Mouse (Mus musculus) gastrocnemius, adult 8-10 months (tissue): ENCODE measurements around the gene Rps15. TPM values are rescaled to one million over a fixed set of nuclear protein-coding genes. Genes with fewer than 3 reads are reported as not detected.

Source experiments
- DNase-seq, 2 experiments: peaks; one replicate each; pipeline ENCODE4 v3.0.0; 2022; ENCODE audit warnings: low spot score in 2 of 2
- microRNA-seq: library from miRNA; unstranded; fragments of <30 nt; microRNA quantifications from one replicate; pipeline ENCODE4 v1.2.0, GENCODE M21; 2022
- total RNA-seq, 4 experiments: library from RNA; stranded (reverse); gene quantifications; 2 replicates each; pipeline ENCODE4 v1.2.4; 2022

Rps15 gene
- total RNA-seq, 4 experiments from 2014 or later, result 626 to 776 (median 688) TPM

GRCm38 (mm10) chr10:80339941-80340750 lies 47.9 kb downstream of the Rps15 start:
- DNase-seq, result peak; percentile 82 to 83

GRCm38 (mm10) chr10:80341026-80341425 lies 48.8 kb downstream of the Rps15 start:
- DNase-seq, result no peak

- DNase-seq, result no peak
These were observed 49.4 kb downstream of the Rps15 start for GRCm38 (mm10) chr10:80341491-80342304.

- no peak for DNase-seq
These were observed 50.1 kb downstream of the Rps15 start for GRCm38 (mm10) chr10:80342305-80342748.

GRCm38 (mm10) chr10:80342749-80343424 lies 50.6 kb downstream of the Rps15 start:
- DNase-seq, result no peak

GRCm38 (mm10) chr10:80343425-80343895 lies 51.2 kb downstream of the Rps15 start:
- DNase-seq, result no peak

Small RNA genes lying within 50 kb of the gene (microRNA-seq; reads per million reads assigned to microRNA genes)
- gene Mir6911, result not detected

Other genes with a start within 250 kb of the Rps15 start
- gene Gpx4, start 245.3 kb upstream of the Rps15 start, total RNA-seq, result 100 to 1,000 TPM; 510 to 613 (median 541) TPM
- gene Sbno2, start 186.9 kb upstream of the Rps15 start, total RNA-seq, result 1 to 10 TPM; 4.8 to 5.7 (median 5.3) TPM
- gene Stk11, start 176.7 kb upstream of the Rps15 start, total RNA-seq, result 100 to 1,000 TPM; 157 to 173 (median 162) TPM
- 100 to 1,000 TPM; 525 to 571 (median 544) TPM for gene Atp5d, start 153.8 kb upstream of the Rps15 start, total RNA-seq
- gene Cbarp, start 151.6 kb upstream of the Rps15 start, total RNA-seq, result 1 to 10 TPM; 1.9 to 4.0 (median 2.9) TPM
- 10 to 100 TPM; 20.8 to 36.0 (median 29.5) TPM for gene Midn, start 144.2 kb upstream of the Rps15 start, total RNA-seq
- gene Cirbp, start 126.5 kb upstream of the Rps15 start, total RNA-seq, result 10 to 100 TPM; 23.4 to 49.1 (median 31.4) TPM
- gene 1600002K03Rik, start 119.5 kb upstream of the Rps15 start, total RNA-seq, result 1 to 10 TPM; 4.3 to 7.8 (median 6.9) TPM
- gene Efna2, start 113.0 kb upstream of the Rps15 start, total RNA-seq, result under 1 TPM; 0.19 to 0.48 (median 0.36) TPM
- gene Mum1, start 66.0 kb upstream of the Rps15 start, total RNA-seq, result 10 to 100 TPM; 12.7 to 16.9 (median 15.2) TPM
- 100 to 1,000 TPM; 576 to 623 (median 605) TPM for gene Ndufs7, start 43.3 kb upstream of the Rps15 start, total RNA-seq
- gene Gamt, start 31.4 kb upstream of the Rps15 start, total RNA-seq, result 10 to 100 TPM; 19.5 to 33.6 (median 33.4) TPM
- gene Dazap1, start 31.0 kb upstream of the Rps15 start, total RNA-seq, result 10 to 100 TPM; 31.8 to 38.5 (median 34.6) TPM
- gene Apc2, start 3.5 kb downstream of the Rps15 start, total RNA-seq, result under 1 TPM; 0.24 to 0.54 (median 0.31) TPM
- gene 2310011J03Rik, start 28.1 kb downstream of the Rps15 start, total RNA-seq, result 1 to 10 TPM; 5.4 to 8.9 (median 6.6) TPM
- 1 to 10 TPM in 1 of 4 experiments, under 1 TPM in 3; 0.67 to 1.1 (median 0.91) TPM for gene Pcsk4, start 37.0 kb downstream of the Rps15 start, total RNA-seq
- 1 to 10 TPM; 2.6 to 4.0 (median 3.2) TPM for gene Reep6, start 37.5 kb downstream of the Rps15 start, total RNA-seq
- 10 to 100 TPM; 22.6 to 30.4 (median 26.9) TPM for gene Adamtsl5, start 56.0 kb downstream of the Rps15 start, total RNA-seq
- gene Plk5, start 64.0 kb downstream of the Rps15 start, total RNA-seq, result under 1 TPM in 2 of 4 experiments, not detected in 2; 0.27 to 0.36 TPM
- 1 to 10 TPM; 4.2 to 6.3 (median 4.7) TPM for gene Mex3d, start 95.2 kb downstream of the Rps15 start, total RNA-seq
- 100 to 1,000 TPM; 120 to 138 (median 131) TPM for gene Mbd3, start 107.1 kb downstream of the Rps15 start, total RNA-seq
- 100 to 1,000 TPM; 691 to 868 (median 797) TPM for gene Uqcr11, start 114.4 kb downstream of the Rps15 start, total RNA-seq
- gene Tcf3, start 141.2 kb downstream of the Rps15 start, total RNA-seq, result 10 to 100 TPM in 3 of 4 experiments, 1 to 10 TPM in 1; 9.9 to 13.1 (median 10.8) TPM
- gene Onecut3, start 202.4 kb downstream of the Rps15 start, total RNA-seq, result not detected
- gene Atp8b3, start 246.7 kb downstream of the Rps15 start, total RNA-seq, result not detected